Mouse (Mus musculus): Measurements from ENCODE around the gene Setd1b. TPM values are rescaled to one million over a fixed set of nuclear protein-coding genes. Genes with fewer than 3 reads are reported as not detected.

Setd1b gene
- total RNA-seq, 2 experiments from 2014 or later, result 31.7 to 35.0 TPM

DNA sequence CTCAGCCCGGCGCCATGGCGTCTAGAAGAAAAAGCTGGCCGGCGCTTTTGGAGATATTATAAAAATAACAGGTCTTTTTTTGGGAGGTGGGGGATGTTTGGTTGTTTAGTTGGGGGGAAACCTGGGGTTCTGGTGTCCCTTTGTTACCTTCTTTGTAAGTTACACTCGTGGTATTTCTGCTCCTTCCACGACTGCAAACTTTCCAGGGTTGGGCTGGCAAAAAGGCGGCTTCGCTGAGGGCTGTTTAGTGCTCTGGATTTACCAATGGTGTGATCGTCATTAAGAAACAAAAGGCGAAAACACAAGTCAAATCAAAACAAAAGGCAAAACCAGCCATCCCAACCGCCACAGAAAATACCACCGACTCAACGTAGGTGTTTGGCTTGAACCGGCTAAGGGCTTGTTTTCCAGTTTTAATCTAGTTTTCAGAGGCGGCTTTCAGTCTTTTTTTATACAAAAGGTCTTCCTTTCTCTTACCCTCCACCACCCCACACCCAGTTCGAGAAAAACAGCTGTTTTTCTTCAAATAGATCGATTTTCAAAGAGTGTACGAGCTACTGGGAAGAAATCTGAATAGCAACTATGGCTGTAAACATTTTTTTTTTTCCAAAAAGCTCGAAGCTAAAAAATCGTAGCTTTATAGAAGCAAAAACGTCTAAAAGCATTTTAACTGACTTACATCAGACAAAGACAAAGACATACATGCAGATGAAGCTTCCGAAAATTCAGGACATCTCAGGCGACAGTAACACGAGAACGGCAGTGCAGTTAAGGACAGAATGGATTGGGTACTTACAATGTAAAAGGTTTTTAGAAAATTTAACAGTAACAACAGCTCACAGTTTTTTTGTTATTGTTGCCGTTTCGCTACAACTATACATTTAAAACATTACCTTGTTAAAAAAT lies 2.0 kb upstream of the Setd1b start:
- DNase-seq (ENCODE audit: low spot score in 2 of 2), result peak in 1 of 2 experiments; percentile 32

DNA sequence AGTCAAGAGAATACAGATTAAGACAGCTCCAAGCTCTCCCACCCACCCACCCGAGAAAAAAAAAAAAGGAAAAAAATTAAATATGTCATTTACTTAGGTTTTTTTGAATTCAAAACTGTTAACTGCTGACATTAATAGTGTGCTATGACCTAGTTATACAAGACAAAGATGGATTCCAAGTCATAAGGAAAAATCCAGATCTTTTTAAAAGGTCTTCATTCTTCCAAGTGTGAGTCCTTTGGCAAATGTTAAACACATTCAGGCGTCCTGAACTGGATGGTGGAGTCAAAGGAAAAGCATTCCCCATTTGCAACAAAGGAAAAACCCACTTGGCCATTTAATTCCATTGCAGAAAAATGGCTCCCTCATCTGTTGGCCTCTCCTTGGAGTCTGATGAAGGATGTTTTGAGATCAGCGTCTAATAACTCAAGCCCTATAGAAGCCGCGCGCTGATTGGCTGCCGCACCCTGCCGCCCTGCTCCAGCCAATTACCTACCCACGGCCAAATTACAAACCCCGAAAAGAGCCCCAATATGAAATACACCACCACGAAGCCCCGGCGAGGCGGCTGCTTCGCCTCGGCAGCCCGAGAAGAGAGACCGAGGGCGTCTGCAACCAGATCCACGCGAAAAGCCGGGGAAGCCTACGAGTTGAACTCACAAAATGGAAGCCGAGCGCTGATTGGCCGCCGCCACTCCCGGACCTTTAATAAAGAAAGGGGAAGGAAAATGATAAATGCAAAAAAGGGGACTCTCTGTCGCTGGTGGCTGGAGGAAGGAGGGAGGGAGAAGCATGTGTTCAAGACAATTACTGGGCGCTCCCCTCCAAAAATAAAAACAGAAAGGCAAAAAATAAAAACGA lies 1.1 kb upstream of the Setd1b start:
- DNase-seq (ENCODE audit: low spot score in 2 of 2), result peak; percentile 85 to 91

DNA sequence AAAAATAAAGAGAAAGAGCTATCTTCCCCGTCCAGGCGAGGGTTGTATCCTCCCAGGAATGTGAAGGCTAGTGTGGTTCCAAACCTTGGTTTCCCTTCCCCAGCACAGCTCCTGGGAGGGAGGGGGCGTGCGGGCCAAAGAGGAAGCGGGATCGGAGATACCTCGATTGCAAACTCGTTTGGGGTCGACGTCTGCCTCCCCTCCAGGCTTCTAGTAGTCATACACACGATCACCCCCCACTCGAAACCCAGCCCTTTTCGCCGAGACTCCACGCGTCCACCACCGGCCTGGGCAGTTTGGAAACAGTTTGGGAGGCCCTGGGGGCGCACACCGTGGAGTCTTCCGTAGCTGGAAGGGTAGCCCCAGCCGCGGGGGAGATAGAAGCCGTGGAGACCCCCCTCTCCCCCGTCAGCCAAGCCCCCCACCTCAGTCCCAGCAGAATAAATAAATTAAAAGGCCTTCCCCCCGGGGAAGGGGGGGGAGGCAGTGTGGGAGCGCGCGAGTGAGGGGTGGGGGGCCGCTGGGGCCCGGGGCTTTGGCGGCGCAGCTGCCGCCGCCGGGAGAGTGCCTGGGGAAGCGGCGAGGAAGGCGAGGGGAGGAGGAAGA lies 335 bp upstream of the Setd1b start:
- DNase-seq (ENCODE audit: low spot score in 2 of 2), result peak; percentile 68

DNA sequence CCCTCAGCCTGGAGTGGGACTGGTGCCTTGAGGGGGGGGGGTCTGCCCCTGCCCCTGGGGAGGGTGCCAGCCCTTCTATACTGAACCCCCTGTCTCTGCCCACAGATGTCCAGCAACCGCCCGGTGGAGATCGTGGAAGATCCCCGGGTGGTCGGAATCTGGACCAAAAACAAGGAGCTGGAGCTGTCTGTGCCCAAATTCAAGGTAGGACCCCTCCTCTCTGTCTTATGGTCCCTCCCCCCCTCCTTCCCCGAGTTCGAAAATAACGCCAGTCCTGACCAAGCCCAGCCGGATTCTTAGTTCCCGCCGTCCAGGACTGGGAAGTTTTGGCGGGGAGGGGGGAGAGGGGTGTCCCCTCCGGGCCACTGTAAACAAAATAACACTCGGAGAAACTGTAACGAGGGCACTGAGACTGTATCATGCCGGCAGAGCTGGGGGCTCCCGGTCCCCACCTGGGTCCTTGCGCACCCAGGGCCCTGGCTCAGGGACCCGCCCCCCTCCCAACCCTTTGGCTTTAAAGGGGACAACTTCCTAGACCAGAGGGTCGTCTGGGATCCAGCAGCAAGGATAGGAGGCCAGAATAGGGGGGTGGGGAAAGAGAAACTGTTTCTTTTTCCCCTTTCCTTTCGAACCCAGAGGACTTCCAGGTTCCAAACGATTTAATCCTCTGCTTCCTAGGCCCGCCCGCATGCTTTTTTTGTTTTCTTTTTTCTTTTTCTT lies 1.4 kb downstream of the Setd1b start:
- peak in 1 of 2 experiments; percentile 55 for DNase-seq (ENCODE audit: low spot score in 2 of 2)

DNA sequence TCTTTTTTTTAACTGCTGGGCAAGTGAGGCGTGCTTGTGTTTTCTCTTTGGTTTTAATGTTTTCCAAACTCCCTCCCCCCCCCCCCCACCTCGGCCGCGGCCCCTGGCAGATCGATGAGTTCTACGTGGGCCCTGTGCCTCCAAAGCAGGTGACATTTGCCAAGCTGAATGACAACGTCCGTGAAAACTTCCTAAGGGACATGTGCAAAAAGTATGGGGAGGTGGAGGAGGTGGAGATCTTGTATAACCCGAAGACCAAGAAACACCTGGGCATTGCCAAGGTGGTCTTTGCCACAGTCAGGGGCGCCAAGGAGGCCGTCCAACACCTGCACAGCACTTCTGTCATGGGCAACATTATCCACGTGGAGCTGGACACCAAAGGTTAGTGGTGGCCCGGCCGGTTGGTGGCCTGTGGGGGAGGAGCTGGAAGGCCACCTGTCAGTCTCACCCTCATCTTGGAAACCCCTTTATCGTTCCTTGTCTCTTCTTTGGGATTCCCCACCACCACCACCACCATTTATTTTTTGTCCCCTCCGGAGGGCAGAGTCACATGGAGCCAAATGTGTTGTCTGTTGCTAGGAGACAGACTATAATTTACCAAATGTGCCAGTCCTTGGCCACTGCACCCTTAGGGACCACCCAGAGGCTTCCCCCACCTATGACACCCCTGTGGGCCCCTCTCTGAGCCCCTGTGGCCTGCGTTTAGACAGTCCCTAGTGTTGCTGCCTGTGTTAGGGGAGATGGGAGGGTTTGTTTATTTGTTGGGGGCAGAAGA lies 2.2 kb downstream of the Setd1b start:
- no peak for DNase-seq (ENCODE audit: low spot score in 2 of 2)

DNA sequence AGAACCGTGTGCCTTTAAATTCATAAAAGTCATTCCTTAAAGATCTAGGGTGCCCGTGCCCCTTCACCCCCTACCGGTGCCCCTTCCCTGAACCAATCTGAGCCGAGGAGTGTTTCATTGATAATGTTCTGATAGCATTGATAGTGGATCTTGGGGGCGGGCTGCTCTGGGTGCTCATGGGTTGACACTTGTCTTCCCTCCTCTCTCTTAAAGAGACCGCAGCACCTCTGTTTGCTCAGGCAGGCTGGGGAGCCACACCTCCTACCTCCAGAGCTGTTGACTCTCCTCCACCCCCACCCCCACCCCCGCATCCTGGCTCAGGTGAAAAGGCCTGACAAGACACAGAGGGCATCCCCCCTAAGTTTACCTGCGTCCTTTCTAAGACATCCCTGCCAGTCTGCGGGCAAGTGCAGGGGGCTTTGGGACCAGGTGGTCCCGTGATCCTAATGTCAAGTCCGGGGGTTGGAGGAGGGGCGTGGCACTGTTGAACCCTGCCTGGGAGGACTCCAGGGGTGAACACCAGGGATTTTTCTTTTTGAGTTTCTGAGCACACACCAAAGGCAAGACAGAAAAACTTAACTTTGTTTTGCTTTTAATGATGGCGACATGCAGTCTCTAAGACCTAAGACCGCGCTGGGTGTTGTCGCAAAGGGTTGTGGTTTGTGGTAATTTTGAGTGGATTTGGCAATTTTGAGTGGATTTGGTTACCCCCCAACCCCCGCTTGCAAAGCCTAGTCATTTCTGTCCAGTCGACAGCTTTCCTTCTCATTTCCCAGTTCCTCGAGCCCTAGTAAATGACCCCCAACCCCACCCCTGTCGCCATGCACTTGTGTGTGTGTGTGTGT lies 3.0 kb downstream of the Setd1b start:
- no peak for DNase-seq (ENCODE audit: low spot score in 2 of 2)

DNA sequence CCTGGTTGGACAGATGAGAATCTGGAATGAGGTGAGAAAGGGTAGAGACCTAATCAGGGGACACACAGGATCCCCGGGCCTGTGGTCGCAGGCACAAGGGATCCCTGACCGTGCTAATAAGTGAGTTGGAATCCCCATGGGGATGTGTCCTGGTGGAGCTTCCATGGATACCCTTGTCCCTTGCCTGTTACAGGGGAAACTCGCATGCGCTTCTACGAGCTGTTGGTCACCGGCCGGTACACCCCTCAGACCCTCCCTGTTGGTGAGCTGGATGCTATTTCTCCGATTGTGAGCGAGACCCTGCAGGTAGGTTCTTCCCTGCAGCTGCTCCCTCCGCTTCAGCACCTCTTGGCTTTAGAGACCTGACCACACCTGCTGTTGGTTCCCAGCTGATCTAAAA lies 4.4 kb downstream of the Setd1b start:
- no peak for DNase-seq (ENCODE audit: low spot score in 2 of 2)

DNA sequence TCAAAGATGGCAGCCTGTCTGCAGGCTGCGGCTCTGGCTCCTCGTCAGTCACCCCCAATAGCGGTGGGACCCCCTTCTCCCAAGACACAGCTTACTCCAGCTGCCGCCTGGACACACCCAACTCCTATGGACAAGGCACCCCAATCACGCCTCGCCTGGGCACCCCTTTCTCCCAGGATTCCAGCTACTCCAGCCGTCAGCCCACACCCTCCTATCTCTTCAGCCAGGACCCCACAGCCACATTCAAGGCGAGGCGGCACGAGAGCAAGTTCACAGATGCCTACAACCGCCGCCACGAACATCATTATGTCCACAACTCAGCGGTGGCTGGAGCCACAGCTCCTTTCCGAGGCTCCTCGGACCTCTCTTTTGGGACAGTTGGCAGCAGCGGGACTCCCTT lies 5.6 kb downstream of the Setd1b start:
- DNase-seq (ENCODE audit: low spot score in 2 of 2), result no peak

DNA sequence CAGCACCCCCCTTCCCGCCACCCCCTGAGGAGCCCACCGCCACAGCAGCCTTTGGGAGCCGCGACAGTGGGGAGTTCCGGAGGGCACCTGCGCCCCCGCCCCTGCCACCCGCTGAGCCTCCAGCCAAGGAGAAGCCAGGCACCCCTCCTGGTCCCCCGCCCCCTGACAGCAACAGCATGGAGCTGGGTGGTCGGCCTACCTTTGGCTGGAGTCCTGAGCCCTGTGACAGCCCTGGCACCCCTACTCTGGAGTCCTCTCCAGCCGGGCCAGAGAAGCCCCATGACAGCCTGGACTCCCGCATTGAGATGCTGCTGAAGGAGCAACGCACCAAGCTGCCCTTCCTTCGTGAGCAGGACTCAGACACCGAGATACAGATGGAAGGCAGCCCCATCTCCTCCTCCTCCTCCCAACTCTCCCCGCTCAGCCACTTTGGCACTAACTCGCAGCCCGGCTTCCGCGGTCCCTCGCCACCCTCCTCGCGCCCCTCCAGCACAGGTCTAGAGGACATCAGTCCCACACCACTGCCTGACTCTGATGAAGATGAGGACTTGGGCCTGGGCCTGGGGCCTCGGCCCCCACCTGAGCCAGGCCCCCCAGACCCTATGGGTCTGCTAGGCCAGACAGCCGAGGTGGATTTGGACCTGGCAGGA lies 6.2 kb downstream of the Setd1b start:
- DNase-seq (ENCODE audit: low spot score in 2 of 2), result no peak

DNA sequence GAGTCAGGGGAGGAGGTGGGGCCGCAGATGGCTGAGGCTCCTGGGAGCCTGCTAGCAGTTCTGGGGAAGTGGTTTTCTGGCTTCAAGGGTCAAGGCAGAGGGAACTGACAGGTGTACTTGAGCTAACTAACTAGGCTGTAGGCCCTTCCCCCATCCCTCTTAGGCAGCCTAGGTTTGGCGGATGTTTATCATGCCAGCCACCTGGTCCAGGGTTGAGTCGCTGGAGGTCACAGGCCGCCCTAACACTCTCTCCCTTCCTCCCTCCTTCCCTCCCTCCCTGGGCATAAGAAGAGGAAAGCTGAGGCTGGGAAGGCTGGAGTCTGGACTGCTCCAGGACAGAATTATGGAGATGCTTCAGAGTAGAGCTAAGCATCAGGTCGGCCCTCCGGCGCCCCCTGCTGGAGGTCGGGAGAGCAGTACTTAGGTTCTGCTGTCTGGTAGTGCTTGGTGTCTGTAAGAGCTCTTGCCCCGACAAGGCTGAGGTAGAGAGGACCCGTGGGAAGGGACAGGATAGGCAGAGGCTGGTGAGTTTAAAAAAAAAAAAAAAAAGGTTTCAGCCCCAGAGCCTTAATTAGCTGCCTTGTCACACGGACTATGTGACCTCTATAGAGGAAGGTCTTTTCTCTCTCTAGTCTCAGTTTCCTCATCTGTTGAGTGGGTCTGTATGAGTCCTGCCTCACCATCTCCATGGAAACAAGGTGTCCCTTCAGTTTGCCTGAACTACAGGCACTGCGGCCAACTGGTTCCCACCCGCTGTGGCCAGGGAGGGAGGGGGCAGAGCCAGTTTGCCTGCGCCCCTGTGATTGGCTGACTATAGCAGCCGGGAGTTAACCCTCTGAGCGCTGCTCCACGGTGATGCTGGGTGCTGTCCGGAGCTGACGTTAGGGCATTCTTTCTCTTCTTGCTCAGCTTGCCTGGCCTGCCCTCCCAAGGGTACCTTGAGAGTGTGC lies 7.7 kb downstream of the Setd1b start:
- DNase-seq (ENCODE audit: low spot score in 2 of 2), result peak; percentile 91 to 94

DNA sequence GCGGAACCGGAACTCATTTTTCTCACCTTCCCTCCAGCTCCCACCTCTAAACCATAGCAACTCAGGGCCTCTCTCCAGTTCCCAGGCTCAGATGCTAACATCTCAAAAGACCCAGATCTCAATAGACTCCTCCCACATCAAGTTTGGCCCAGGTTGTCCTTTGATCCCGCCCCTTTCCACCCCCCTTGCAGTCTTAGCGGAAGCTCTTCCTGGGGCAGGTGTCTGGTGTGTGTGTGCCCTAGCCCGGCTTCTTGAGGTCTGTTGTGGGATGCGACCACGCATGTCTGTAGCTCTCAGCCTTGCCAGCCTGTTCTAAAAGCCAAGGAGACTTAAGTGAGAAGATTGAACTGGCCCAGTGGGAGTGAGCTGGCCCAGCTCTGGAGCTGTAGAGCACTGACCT lies 8.6 kb downstream of the Setd1b start:
- no peak for DNase-seq (ENCODE audit: low spot score in 2 of 2)

DNA sequence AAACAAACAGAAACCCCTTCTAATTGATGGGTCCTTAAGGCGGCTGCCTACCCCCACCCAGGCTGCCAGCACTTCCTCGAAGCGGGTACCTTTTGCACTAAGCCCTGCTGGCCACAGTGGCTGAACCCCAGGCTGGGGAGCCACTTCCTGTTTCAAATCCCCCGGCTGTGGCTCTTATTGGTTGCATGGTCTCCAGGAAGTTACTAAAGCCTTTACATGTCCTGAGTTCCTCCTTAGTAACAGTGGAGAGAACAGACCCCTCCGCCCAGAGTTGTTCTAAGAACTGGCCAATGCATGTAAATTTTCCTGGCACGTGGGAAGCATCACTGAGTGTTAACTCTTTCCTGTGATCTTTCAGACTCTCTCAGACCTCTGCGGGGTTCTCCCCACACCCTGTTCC lies 9.1 kb downstream of the Setd1b start:
- no peak for DNase-seq (ENCODE audit: low spot score in 2 of 2)

DNA sequence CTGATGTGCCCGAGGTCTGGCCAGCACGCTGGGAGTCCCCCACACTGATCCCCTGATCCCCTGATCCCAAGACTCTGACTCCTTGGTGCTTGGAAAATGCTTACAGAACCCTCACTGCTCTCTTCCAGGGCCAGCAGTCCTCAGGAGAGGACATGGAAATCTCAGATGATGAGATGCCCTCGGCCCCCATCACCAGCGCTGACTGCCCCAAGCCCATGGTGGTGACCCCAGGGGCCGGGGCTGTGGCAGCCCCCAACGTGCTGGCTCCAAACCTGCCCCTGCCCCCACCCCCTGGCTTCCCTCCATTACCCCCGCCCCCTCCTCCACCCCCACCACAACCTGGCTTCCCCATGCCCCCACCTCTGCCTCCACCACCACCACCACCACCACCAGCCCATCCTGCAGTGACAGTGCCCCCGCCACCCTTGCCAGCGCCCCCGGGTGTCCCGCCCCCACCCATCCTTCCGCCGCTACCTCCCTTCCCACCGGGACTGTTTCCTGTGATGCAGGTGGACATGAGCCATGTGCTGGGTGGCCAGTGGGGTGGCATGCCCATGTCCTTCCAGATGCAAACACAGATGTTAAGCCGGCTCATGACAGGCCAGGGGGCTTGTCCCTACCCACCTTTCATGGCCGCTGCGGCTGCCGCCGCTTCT lies 9.8 kb downstream of the Setd1b start:
- no peak for DNase-seq (ENCODE audit: low spot score in 2 of 2)

DNA sequence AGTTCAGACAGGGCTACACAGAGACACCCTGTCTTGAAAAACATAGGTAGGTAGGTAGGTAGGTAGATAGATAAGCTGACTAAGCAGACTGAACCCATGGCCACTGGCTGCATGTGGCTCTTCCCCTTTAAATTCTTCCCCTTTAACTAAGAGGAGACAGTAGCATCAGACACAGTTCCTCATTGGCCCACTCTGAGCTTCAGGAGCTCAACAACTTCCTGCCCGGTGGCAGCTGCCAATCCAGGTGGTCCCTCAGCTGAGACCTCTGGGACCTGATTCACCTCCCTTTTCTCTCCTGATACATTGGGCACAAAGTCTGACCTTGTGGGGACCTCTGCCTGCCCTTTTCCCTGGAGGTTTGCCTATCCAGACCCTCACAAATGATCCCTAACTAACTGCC lies 10.9 kb downstream of the Setd1b start:
- DNase-seq (ENCODE audit: low spot score in 2 of 2), result no peak

DNA sequence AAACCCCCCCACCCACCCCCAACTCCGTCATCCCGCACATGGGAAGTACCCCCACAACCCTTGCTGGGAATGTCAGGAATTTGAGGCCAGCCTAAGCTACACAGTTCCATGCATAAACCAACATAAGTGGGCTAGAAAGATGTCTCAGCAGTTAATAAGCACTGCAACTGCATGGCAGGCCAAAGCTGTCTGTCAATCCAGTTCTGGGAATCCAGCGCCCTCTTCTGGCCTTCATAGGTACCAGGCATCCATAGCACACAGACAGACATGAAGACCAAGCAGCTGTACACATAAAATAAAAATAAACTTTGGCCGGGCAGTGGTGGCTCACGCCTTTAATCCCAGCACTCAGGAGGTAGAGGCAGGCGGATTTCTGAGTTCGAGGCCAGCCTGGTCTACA lies 13.4 kb downstream of the Setd1b start:
- DNase-seq (ENCODE audit: low spot score in 2 of 2), result peak; percentile 74 to 79

DNA sequence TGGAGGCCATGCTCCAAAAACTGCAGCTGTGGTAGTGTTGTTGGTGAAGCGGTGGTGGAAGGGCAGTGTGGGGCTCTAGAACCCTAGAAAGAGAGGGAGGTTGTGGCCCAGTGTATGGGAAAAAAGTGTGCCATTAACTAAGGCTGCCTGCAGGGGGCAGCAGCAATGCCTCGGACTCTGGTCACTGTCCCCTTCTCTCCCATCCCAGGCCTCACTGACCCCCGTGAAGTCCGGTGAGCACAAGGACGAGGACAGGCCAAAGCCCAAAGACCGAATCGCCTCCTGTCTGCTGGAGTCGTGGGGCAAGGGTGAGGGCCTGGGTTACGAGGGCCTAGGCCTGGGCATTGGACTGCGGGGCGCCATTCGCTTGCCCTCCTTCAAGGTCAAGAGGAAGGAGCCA lies 14.8 kb downstream of the Setd1b start:
- DNase-seq (ENCODE audit: low spot score in 2 of 2), result no peak

DNA sequence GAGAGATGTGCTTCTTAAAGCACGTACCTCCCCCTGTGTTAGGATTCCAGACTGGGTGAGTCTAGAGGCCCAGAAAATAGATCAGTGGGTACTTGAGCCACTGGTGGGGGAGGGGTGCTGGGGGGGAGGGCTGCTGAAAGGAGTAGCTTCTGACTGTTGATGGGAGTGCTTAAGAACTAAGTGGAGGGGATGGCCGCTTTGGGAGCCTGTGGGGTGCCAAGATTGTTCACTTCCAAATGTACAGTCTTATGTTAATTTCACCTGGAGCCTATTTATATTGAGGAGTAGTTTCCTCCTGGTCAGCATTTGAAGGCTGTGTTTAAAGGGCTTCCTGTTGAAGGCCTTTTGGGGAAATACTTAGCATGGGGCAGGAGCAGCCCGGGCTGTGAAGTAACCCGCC lies 16.0 kb downstream of the Setd1b start:
- no peak for DNase-seq (ENCODE audit: low spot score in 2 of 2)
